Mouse (Mus musculus) limb, embryonic 11.5 days (tissue): Measurements from ENCODE around the gene Mgl2. TPM values are rescaled to one million over a fixed set of nuclear protein-coding genes. Genes with fewer than 3 reads are reported as not detected.
"Not testable (repeated sequence)": the region's sequence is repeated elsewhere in the genome, so short reads cannot be mapped to it uniquely, and the experiment has no call there.

Experiments
- ATAC-seq: fragments of 200-750 bp; cut with Nextera tagmentation; 2 replicates; pipeline ENCODE4 v1.8.0; 2017; ENCODE audit warnings: low read depth; ENCODE audit not compliant: insufficient number of reproducible peaks, low FRiP score, low TSS enrichment
- DNase-seq: peaks from one replicate; pipeline ENCODE4 v3.0.0-alpha.2; 2015; ENCODE audit warnings: low spot score
- H3K27ac ChIP-seq: fragments of 300-500 bp; sonication (generic); replicated peaks from 2 replicates; pipeline ENCODE4 v1.5.1; 2014; ENCODE audit warnings: low read depth, mild to moderate bottlenecking, low read length
- H3K27me3 ChIP-seq: fragments of 300-500 bp; sonication (generic); 2 replicates; pipeline ENCODE4 v1.6.1; 2014; ENCODE audit warnings: mild to moderate bottlenecking, low read length, mixed read lengths; ENCODE audit not compliant: control insufficient read depth, insufficient read depth
- H3K36me3 ChIP-seq: fragments of 300-500 bp; sonication (generic); 2 replicates; pipeline ENCODE4 v1.6.1; 2014; ENCODE audit warnings: mild to moderate bottlenecking, low read length, moderate library complexity, mixed read lengths; ENCODE audit not compliant: control insufficient read depth, insufficient read depth
- H3K4me1 ChIP-seq: fragments of 300-500 bp; sonication (generic); 2 replicates; pipeline ENCODE4 v1.6.1; 2014; ENCODE audit warnings: low read length, mixed read lengths; ENCODE audit not compliant: control insufficient read depth, insufficient read depth
- H3K4me2 ChIP-seq: fragments of 300-500 bp; sonication (generic); 2 replicates; pipeline ENCODE4 v1.6.1; 2014; ENCODE audit warnings: low read depth, mild to moderate bottlenecking, moderate library complexity; ENCODE audit not compliant: severe bottlenecking
- H3K4me3 ChIP-seq: fragments of 300-500 bp; sonication (generic); 2 replicates; pipeline ENCODE4 v1.5.1; 2014; ENCODE audit warnings: low read depth, low read length
- H3K9ac ChIP-seq: fragments of 300-500 bp; sonication (generic); 2 replicates; pipeline ENCODE4 v1.6.1; 2014; ENCODE audit warnings: mild to moderate bottlenecking, low read length
- H3K9me3 ChIP-seq: fragments of 300-500 bp; sonication (generic); 2 replicates; pipeline ENCODE4 v1.6.1; 2016; ENCODE audit warnings: low read length; ENCODE audit not compliant: control insufficient read depth
- WGBS: fragments of 180-500 bp; shearing (Covaris S2); extraction: QIAGEN DNeasy Blood & Tissue Kit; methylation state at CpG from one replicate; pipeline ENCODE4 v1.1.7; 2014; 5-methylcytosine and 5-hydroxymethylcytosine counted together
- polyA plus RNA-seq: library from polyadenylated mRNA; unstranded; fragments of >200 nt; fragmentation: Nextera tagmentation; extraction: Ambion mirVana; gene quantifications from 2 replicates; pipeline ENCODE4 v1.2.1, GENCODE M21; 2014

Gene Mgl2
- polyA plus RNA-seq, 1 experiment from 2014 or later, result not detected

DNA sequence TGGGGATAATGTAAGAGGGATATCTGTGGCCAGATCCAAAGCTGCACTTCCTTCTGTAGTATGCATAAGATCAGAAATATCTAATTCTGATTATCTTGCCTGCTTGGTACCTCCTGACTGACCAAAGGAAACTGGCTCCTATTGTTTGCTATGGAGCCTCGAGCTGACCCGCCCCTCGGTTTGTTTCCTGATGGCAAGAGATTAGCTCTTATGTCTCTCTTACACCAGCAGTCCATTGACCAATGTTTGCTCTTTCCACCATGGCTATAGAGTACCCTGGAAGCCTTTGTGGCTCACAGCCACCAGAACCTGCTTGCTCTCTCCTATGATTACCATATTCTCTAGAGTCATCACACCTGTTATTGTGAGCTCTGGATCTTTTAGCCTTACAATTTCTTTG is 32.2 kb downstream of the Mgl2 start:
- ATAC-seq (no peak), DNase-seq (no peak)
- WGBS, result 67% methylated on average over 3 of the region's 3 CpGs
- Histone ChIP-seq H3K9me3 (no peaks in the 10 kb centered on the region), H3K9ac (no peak overlapping the region), H3K27me3 (no peaks in the 10 kb centered on the region), H3K4me3 (no peak overlapping the region), H3K27ac (no peak overlapping the region), H3K36me3 (no peaks in the 10 kb centered on the region), H3K4me2 (no peak overlapping the region), H3K4me1 (no peaks in the 10 kb centered on the region)

DNA sequence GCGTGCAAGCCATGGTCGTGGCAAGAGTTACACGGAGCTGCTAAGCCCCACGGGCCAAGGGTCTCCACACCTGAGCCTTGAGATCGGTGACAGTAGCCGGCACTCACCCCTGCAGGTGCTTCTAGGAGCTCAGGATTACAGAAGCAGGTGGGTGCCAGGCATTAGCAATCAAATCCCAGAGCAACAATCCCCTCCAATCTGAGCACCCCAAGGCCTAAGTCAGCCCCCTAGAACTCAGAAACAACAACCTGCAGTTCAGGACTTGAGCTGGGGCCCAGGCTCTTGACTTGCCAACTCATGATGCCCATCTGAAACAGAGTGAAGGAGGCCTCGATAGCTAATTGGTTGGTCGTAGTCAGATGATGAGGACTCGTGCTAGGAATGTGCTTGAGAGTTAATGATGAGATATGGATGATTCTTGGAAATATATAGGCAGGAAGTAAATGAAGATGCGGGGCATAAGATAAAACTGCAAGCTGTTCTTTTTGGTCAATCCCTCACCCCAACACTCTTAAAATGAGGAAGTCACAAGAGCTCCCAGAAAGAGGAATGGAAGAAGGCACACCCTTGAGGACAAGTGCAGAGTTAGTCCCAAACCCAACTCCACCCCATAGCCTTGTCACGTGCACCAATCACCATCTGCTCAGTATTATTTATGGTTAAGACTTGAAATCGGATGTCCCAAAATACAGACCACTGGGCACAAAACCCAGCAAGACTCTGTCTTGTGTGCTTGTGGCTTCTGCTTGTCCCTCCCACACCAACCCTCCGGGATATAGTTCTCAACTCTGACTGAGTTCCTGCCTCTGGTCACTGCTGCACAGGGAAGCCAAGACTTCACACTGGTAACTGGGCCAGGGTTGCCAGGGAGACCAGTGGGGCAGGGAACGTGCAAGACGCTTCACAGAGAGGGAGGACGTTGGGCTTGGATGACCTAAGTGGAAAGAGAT is 36.1 kb downstream of the Mgl2 start:
- 80% methylated on average over 16 of the region's 16 CpGs for WGBS
- no peaks in the 10 kb centered on the region for H3K36me3 ChIP-seq
- no peak overlapping the region for H3K4me2 ChIP-seq
- no peak for DNase-seq
- no peak for ATAC-seq
- H3K9me3 ChIP-seq, result no peaks in the 10 kb centered on the region
- no peaks in the 10 kb centered on the region for H3K4me1 ChIP-seq
- H3K9ac ChIP-seq, result no peak overlapping the region
- H3K27ac ChIP-seq, result no peak overlapping the region
- no peak overlapping the region for H3K4me3 ChIP-seq
- no peaks in the 10 kb centered on the region for H3K27me3 ChIP-seq

DNA sequence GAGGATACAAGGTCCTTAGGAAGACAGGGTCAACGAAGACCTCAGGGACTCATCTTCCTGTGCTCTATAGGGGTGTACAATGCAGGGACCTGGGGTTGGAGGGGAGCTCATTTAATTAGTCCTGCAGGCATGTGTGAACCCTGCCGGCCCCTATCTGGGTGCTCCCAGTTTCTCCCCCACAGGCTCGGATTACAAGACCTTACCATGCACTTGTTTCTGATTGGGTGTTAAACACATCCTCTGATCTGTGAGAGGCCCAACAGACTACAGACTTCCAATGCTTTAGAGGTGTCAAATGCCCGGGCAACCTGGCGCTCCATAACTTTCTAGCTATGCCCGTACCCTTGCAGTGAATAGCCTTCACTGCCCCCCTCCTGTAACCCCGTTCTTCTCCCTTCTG is 38.0 kb downstream of the Mgl2 start:
- DNase-seq, result no peak
- no peak for ATAC-seq
- Histone ChIP-seq H3K9ac (no peak overlapping the region), H3K36me3 (no peaks in the 10 kb centered on the region), H3K4me2 (no peak overlapping the region), H3K27ac (no peak overlapping the region), H3K27me3 (no peaks in the 10 kb centered on the region), H3K4me1 (no peaks in the 10 kb centered on the region), H3K4me3 (no peak overlapping the region), H3K9me3 (no peaks in the 10 kb centered on the region)
- WGBS, result 38% methylated on average over 7 of the region's 7 CpGs

DNA sequence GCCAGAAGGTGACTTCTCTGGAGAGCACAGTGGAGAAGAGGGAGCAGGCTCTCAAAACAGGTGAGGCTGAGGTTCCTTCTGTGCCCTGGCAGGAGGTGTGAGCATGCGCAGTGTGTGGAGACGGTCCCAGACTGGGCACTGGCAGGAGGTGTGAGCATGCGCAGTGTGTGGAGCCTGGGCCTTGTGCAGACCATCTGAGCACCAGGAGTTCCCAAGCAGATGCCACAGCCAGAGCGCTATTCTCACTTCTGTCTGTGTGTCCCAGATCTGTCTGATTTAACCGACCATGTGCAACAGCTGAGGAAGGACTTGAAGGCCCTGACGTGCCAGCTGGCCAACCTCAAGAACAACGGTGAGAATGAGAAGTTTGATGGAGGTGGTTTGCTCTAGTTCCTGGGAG is 39.3 kb downstream of the Mgl2 start:
- H3K4me3 ChIP-seq, H3K9me3 ChIP-seq, H3K4me2 ChIP-seq, H3K27ac ChIP-seq, H3K4me1 ChIP-seq, ATAC-seq, H3K36me3 ChIP-seq, DNase-seq, H3K27me3 ChIP-seq, H3K9ac ChIP-seq: not testable (repeated sequence)
- WGBS, result 93% methylated on average over 7 of the region's 7 CpGs

DNA sequence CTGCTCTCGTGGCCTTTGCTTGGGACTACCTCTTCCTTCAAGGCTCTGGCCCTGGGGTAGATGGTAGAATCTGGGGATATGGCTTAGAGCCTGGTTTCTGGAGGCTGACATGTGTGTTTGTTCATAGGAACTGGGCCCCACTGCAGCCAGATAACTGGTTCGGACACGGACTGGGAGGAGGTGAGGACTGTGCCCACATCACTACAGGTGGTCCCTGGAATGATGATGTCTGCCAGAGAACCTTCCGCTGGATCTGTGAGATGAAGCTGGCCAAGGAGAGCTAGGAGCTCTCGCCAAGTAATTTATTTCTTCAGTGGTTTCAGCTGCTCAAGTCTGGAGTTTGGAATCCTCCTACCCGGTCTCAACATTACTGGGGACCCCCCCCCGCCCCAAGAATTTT is 40.2 kb downstream of the Mgl2 start:
- Histone ChIP-seq H3K4me1 (no peaks in the 10 kb centered on the region), H3K4me3 (no peak overlapping the region), H3K36me3 (no peaks in the 10 kb centered on the region), H3K27me3 (no peaks in the 10 kb centered on the region), H3K4me2 (no peak overlapping the region), H3K27ac (no peak overlapping the region), H3K9ac (no peak overlapping the region), H3K9me3 (no peaks in the 10 kb centered on the region)
- 79% methylated on average over 7 of the region's 7 CpGs for WGBS
- ATAC-seq, result no peak
- no peak for DNase-seq

DNA sequence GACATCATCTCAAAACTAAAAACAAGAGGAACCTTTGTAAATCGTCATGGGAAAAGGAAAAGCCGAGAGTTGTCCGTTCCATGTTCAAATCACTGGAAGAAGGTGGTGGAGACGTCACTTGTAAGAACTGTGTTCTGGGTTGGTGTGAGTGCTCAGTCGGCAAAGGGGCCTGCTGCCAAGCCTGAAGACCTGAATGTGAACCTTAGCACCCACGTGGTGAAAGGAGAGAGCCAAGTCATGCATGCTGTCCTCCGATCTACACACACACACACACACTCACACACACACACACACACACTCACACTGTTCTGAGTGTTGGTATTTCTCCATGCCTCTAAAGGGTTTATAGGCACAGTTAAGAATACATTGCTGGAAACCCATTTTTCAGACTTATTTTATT is 41.1 kb downstream of the Mgl2 start:
- Histone ChIP-seq H3K4me3 (no peak overlapping the region), H3K9ac (no peak overlapping the region), H3K27ac (no peak overlapping the region), H3K4me1 (no peaks in the 10 kb centered on the region), H3K9me3 (no peaks in the 10 kb centered on the region), H3K4me2 (no peak overlapping the region), H3K27me3 (no peaks in the 10 kb centered on the region), H3K36me3 (no peaks in the 10 kb centered on the region)
- no peak for DNase-seq
- 81% methylated on average over 7 of the region's 7 CpGs for WGBS
- ATAC-seq, result no peak

DNA sequence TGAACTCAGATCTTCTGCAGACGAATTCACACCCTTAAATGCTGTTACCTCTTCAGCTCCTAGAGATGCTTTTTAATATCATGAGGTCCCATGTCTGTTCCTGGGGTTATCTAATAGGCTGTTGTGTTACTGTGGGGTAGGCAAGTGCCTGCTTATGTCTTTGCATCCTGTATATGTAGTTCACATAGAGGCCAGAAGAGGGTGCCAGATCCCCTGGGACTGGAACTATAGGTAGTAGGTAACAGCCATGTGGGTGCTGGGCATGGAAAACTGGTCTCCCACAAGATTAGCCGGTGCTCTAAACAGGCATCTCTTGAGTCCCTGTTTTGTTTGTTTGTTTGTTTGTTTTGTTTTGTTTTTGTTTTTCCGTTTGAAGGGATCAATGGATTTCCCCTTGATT is 41.7 kb downstream of the Mgl2 start:
- Histone ChIP-seq H3K4me3 (no peak overlapping the region), H3K9ac (no peak overlapping the region), H3K27me3 (no peaks in the 10 kb centered on the region), H3K4me1 (no peaks in the 10 kb centered on the region), H3K27ac (no peak overlapping the region), H3K9me3 (no peaks in the 10 kb centered on the region), H3K36me3 (no peaks in the 10 kb centered on the region), H3K4me2 (no peak overlapping the region)
- DNase-seq (no peak), ATAC-seq (no peak)
- 49% methylated on average over 3 of the region's 3 CpGs for WGBS

DNA sequence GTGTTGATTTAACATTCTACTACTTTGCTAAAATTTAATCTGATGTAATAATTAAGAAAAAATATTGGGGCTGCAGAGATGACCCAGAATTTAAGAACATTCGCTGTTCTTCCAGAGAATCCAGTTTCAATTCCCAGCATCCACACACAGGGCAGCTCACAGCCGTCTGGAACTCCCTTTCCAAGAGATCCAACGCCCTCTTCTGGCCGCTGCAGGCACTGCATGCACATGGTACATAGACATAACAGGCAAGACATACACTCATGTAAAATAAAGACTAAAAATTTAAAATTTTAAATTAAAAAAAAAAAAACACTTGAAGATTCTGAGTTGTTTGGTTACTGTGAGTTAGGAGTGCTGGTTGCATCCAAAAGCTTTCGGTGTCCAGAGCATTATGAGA is 42.2 kb downstream of the Mgl2 start:
- WGBS, result 60% methylated on average over 5 of the region's 5 CpGs
- Histone ChIP-seq H3K4me2 (no peak overlapping the region), H3K4me3 (no peak overlapping the region), H3K9ac (no peak overlapping the region), H3K27me3 (no peaks in the 10 kb centered on the region), H3K36me3 (no peaks in the 10 kb centered on the region), H3K4me1 (no peaks in the 10 kb centered on the region), H3K9me3 (no peaks in the 10 kb centered on the region), H3K27ac (no peak overlapping the region)
- ATAC-seq (no peak), DNase-seq (peak; percentile 33)

DNA sequence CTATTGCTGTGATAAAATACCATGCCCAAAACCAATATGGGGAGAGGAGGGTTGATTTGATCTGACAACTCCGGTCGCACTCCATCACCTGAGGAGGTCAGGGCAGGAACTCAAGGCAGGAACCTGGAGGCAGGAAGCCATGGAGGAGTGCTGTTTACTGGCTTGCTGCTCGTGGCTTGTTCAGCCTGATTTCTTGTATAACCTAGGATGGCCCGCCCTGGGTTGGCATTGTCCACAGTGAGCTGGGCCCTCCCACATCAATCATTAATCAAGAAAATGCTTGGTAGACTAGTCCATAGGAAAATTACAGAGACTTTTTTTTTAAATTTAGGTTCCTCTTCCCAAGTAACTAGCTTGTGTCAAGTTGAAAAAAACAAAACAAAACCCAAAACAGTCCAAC is 44.4 kb downstream of the Mgl2 start:
- no peaks in the 10 kb centered on the region for H3K36me3 ChIP-seq
- H3K27me3 ChIP-seq, result no peaks in the 10 kb centered on the region
- 82% methylated on average over 4 of the region's 4 CpGs for WGBS
- no peak overlapping the region for H3K27ac ChIP-seq
- H3K4me3 ChIP-seq, result no peak overlapping the region
- DNase-seq, result no peak
- H3K9ac ChIP-seq, result no peak overlapping the region
- no peaks in the 10 kb centered on the region for H3K4me1 ChIP-seq
- ATAC-seq, result no peak
- H3K9me3 ChIP-seq, result no peaks in the 10 kb centered on the region
- no peak overlapping the region for H3K4me2 ChIP-seq
